Mouse (Mus musculus) C2C12 (cell line): ENCODE results near the gene Cnga4. TPM values are rescaled to one million over a fixed set of nuclear protein-coding genes. Genes with fewer than 3 reads are reported as not detected.

Experiments used
- H3K27me3 ChIP-seq: one replicate; pipeline ENCODE4 v1.6.1; 2011; ENCODE audit not compliant: control insufficient read depth, insufficient read depth, insufficient read length
- H3K36me3 ChIP-seq: one replicate; pipeline ENCODE4 v1.6.1; 2011; ENCODE audit not compliant: control insufficient read depth, insufficient read depth
- H3K4me3 ChIP-seq: one replicate; pipeline ENCODE4 v1.5.1; 2011; ENCODE audit warnings: mild to moderate bottlenecking, control low read depth; ENCODE audit not compliant: poor library complexity, insufficient read depth, severe bottlenecking
- H3K79me2 ChIP-seq: one replicate; pipeline ENCODE4 v1.6.1; 2011; ENCODE audit not compliant: control insufficient read depth, insufficient read depth
- H3K79me3 ChIP-seq: one replicate; pipeline ENCODE4 v1.6.1; 2011; ENCODE audit warnings: low read depth, control low read depth
- H3ac ChIP-seq: one replicate; pipeline ENCODE3; 2011; ENCODE audit warnings: low read depth; ENCODE audit not compliant: control insufficient read depth, insufficient read length
- CEBPB ChIP-seq: IDR thresholded peaks from one replicate; pipeline ENCODE4 v1.6.1; 2011; ENCODE audit warnings: low read depth, mild to moderate bottlenecking, control low read depth, moderate library complexity
- CTCF ChIP-seq: IDR thresholded peaks from one replicate; pipeline ENCODE4 v1.5.1; 2011; ENCODE audit not compliant: control insufficient read depth, insufficient read depth, insufficient read length
- FOSL1 ChIP-seq: IDR thresholded peaks from one replicate; pipeline ENCODE4 v1.8.0; 2011; ENCODE audit warnings: mild to moderate bottlenecking, low read length; ENCODE audit not compliant: poor library complexity, insufficient read depth, severe bottlenecking
- MAX ChIP-seq: IDR thresholded peaks from one replicate; pipeline ENCODE4 v1.6.1; 2011; ENCODE audit warnings: mild to moderate bottlenecking, control low read depth
- MYOD1 ChIP-seq: IDR thresholded peaks from one replicate; pipeline ENCODE4 v1.6.1; 2011; ENCODE audit warnings: low read depth; ENCODE audit not compliant: control insufficient read depth, insufficient read length
- MYOG ChIP-seq: IDR thresholded peaks from one replicate; pipeline ENCODE4 v1.6.1; 2011; ENCODE audit not compliant: control insufficient read depth, insufficient read length; ENCODE audit errors: extremely low read depth
- USF1 ChIP-seq: IDR thresholded peaks from one replicate; pipeline ENCODE4 v1.6.1; 2011; ENCODE audit warnings: low read depth, mild to moderate bottlenecking, control low read depth, moderate library complexity
- polyA plus RNA-seq: library from polyadenylated mRNA; unstranded; fragments of >200 nt; fragmentation: generic; extraction: Trizol; gene quantifications from one replicate; pipeline ENCODE4 v1.2.1, GENCODE M21; 2012; ENCODE audit warnings: missing spikeins

Gene Cnga4
- polyA plus RNA-seq, 1 experiment, result not detected

DNA sequence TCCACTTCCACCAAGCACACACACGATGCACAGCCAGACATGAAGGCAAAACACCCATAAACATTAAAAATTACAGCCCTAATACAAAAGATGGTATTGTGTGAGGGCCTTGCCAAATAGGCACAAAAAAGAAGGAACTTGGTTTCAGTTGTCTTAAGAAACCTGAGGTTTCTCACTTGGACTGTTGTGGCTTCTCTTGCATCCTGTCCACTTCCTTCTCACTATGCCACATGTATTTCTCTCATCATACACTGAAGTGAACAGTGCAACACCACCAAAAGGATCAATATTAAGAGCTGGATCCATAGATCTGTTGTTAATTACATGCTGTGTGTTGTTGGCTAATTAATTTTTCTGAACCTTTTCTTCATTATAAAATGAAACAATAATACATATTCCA lies 31.5 kb upstream of the Cnga4 start:
- TF ChIP-seq USF1 (no peak), MYOD1 (no peak), MAX (no peak), MYOG (no peak), CEBPB (no peak), CTCF (no peak), FOSL1 (no peak)
- H3K4me3 ChIP-seq, result no peak overlapping the region
- H3ac ChIP-seq, result no peak overlapping the region
- H3K79me2 ChIP-seq, result no peaks in the 10 kb centered on the region
- H3K79me3 ChIP-seq, result no peaks in the 10 kb centered on the region
- H3K27me3 ChIP-seq, result no peaks in the 10 kb centered on the region
- H3K36me3 ChIP-seq, result peaks cover 5% of the 10 kb centered on the region

DNA sequence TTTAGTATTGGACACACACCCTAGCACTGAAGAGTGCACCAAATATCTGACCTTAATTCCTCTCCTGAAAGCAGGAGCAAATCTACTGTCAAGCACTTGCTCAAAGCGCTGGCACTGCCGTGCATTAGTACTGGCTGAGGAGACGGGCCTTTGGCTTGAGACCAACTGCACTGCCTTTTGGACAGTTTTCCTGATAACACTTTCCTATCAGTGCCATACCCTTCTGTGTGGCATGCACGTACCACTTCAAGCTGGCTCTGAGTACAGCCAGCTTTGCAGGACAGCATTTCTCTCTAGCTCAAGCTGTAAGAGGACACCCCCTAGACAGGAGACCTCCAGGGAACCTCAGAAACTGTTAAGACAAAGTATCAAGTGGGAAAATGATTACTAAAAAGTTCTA lies 30.9 kb upstream of the Cnga4 start:
- no peaks in the 10 kb centered on the region for H3K79me2 ChIP-seq
- TF ChIP-seq MYOD1 (no peak), FOSL1 (no peak), MAX (no peak), MYOG (no peak), CTCF (no peak), USF1 (no peak), CEBPB (no peak)
- peaks cover 5% of the 10 kb centered on the region for H3K36me3 ChIP-seq
- no peak overlapping the region for H3K4me3 ChIP-seq
- H3K79me3 ChIP-seq, result no peaks in the 10 kb centered on the region
- H3ac ChIP-seq, result no peak overlapping the region
- no peaks in the 10 kb centered on the region for H3K27me3 ChIP-seq

DNA sequence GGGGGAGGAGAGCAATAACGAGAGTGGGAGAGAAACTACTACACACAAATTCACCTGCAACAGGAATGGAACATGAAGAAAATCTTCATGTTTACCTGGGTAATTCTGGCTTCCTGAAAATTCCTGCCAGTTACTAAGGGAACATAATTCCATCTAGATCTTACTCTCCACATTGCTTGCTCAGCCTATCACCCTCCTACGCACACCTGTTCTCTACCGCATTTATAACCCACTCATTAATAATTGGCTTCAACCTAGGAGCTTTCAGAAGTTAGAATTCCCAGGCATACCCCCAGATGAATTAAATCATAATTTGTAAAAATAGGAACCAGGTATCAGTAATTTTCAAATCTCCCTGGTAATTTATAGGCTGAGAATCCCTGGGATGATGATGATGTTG lies 30.4 kb upstream of the Cnga4 start:
- TF ChIP-seq CEBPB (no peak), USF1 (no peak)
- Histone ChIP-seq H3K36me3 (peaks cover 5% of the 10 kb centered on the region), H3K4me3 (no peak overlapping the region), H3K27me3 (no peaks in the 10 kb centered on the region), H3K79me2 (no peaks in the 10 kb centered on the region), H3K79me3 (no peaks in the 10 kb centered on the region), H3ac (no peak overlapping the region)

DNA sequence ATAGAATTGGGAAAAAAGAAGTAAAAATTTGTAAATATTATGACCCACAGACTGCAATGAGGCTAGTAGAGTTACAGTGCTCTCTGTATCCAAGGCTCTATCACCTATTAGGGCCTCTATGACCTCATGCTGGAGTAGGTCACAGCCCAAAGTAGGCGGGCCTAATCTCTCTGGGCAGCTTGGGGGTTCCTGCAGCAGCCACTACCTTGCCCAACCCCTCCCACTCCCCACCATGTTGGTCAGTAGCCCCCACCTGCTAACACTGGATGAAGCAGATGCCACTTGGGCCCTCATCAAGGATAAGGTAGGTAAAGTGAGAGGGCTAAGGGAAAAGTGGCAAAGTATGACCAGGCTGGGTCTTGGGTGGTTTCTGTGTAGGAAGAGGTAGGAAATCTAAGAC lies 29.5 kb upstream of the Cnga4 start, which contains the start of gene Gm5901:
Gm5901 (plus strand) TSS at position 173 of the 400 bp plus-strand sequence.
- TF ChIP-seq USF1, result no peak
- TF ChIP-seq CTCF, result no peak
- TF ChIP-seq MAX, result no peak
- TF ChIP-seq CEBPB, result no peak
- no peak for TF ChIP-seq FOSL1
- TF ChIP-seq MYOD1, result no peak
- TF ChIP-seq MYOG, result no peak
- Histone ChIP-seq H3K79me2 (no peaks in the 10 kb centered on the region), H3ac (no peak within 1 kb of the TSS), H3K79me3 (no peaks in the 10 kb centered on the region), H3K4me3 (no peak within 1 kb of the TSS), H3K36me3 (peaks cover 8% of the 10 kb centered on the region), H3K27me3 (no peaks in the 10 kb centered on the region)

DNA sequence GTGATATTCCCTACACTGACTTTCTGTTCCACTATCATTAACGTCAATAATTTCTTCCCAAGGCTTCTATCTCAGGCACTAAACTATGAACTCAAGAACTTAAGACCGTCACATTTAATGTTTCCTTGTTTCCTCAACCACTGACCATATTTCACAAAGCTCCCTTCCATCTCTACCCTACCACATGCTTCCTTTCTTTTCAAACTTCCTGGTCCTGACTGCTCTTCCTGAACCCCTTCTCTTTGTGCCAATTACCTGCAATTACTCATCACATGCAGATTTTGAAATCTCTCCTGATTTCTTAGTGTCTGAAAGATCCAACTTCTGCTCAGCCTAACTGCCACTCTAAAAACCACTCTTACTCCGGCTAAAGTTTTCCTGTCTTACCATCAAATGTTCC lies 24.0 kb upstream of the Cnga4 start:
- H3K36me3 ChIP-seq, result peaks cover 31% of the 10 kb centered on the region
- no peaks in the 10 kb centered on the region for H3K79me2 ChIP-seq
- no peak overlapping the region for H3K4me3 ChIP-seq
- H3ac ChIP-seq, result no peak overlapping the region
- no peaks in the 10 kb centered on the region for H3K27me3 ChIP-seq
- no peak for TF ChIP-seq MYOD1
- TF ChIP-seq FOSL1, result no peak
- no peak for TF ChIP-seq CEBPB
- TF ChIP-seq USF1, result no peak
- no peak for TF ChIP-seq MAX
- TF ChIP-seq MYOG, result no peak
- no peak for TF ChIP-seq CTCF
- no peaks in the 10 kb centered on the region for H3K79me3 ChIP-seq

DNA sequence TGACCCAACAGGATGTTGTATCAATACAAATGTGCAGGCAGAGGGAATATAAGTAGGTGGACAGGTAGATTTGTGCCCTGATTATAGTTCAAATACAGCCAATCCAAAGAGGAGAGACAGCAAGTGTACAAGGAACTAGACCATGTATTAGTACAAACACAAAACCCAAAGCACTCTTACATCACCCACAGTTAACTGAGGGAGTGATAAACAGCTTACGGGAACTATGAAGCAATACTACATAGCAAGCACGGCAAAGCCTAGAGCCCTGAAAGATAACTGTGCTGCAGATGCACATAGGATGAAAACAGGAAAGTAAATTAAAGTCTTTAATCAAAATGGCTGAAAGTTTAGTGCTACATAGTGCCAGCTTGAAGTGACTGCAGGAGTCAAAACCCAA lies 16.7 kb upstream of the Cnga4 start:
- H3ac ChIP-seq, result no peak overlapping the region
- no peak for TF ChIP-seq MAX
- no peak for TF ChIP-seq MYOG
- TF ChIP-seq FOSL1, result no peak
- no peak for TF ChIP-seq MYOD1
- TF ChIP-seq USF1, result no peak
- TF ChIP-seq CTCF, result no peak
- TF ChIP-seq CEBPB, result no peak
- H3K27me3 ChIP-seq, result no peaks in the 10 kb centered on the region
- H3K79me2 ChIP-seq, result no peaks in the 10 kb centered on the region
- no peak overlapping the region for H3K4me3 ChIP-seq
- H3K79me3 ChIP-seq, result no peaks in the 10 kb centered on the region
- H3K36me3 ChIP-seq, result peaks cover 50% of the 10 kb centered on the region
